Mouse (Mus musculus) limb, embryonic 11.5 days (tissue): ENCODE data around the gene Asic2. TPM values are rescaled to one million over a fixed set of nuclear protein-coding genes. Genes with fewer than 3 reads are reported as not detected.

Source experiments
- ATAC-seq: fragments of 200-750 bp; cut with Nextera tagmentation; 2 replicates; pipeline ENCODE4 v1.8.0; 2017; ENCODE audit warnings: low read depth; ENCODE audit not compliant: insufficient number of reproducible peaks, low FRiP score, low TSS enrichment
- DNase-seq: peaks from one replicate; pipeline ENCODE4 v3.0.0-alpha.2; 2015; ENCODE audit warnings: low spot score
- H3K27ac ChIP-seq: fragments of 300-500 bp; sonication (generic); replicated peaks from 2 replicates; pipeline ENCODE4 v1.5.1; 2014; ENCODE audit warnings: low read depth, mild to moderate bottlenecking, low read length
- H3K27me3 ChIP-seq: fragments of 300-500 bp; sonication (generic); 2 replicates; pipeline ENCODE4 v1.6.1; 2014; ENCODE audit warnings: mild to moderate bottlenecking, low read length, mixed read lengths; ENCODE audit not compliant: control insufficient read depth, insufficient read depth
- H3K36me3 ChIP-seq: fragments of 300-500 bp; sonication (generic); 2 replicates; pipeline ENCODE4 v1.6.1; 2014; ENCODE audit warnings: mild to moderate bottlenecking, low read length, moderate library complexity, mixed read lengths; ENCODE audit not compliant: control insufficient read depth, insufficient read depth
- H3K4me1 ChIP-seq: fragments of 300-500 bp; sonication (generic); 2 replicates; pipeline ENCODE4 v1.6.1; 2014; ENCODE audit warnings: low read length, mixed read lengths; ENCODE audit not compliant: control insufficient read depth, insufficient read depth
- H3K4me2 ChIP-seq: fragments of 300-500 bp; sonication (generic); 2 replicates; pipeline ENCODE4 v1.6.1; 2014; ENCODE audit warnings: low read depth, mild to moderate bottlenecking, moderate library complexity; ENCODE audit not compliant: severe bottlenecking
- H3K4me3 ChIP-seq: fragments of 300-500 bp; sonication (generic); 2 replicates; pipeline ENCODE4 v1.5.1; 2014; ENCODE audit warnings: low read depth, low read length
- H3K9ac ChIP-seq: fragments of 300-500 bp; sonication (generic); 2 replicates; pipeline ENCODE4 v1.6.1; 2014; ENCODE audit warnings: mild to moderate bottlenecking, low read length
- H3K9me3 ChIP-seq: fragments of 300-500 bp; sonication (generic); 2 replicates; pipeline ENCODE4 v1.6.1; 2016; ENCODE audit warnings: low read length; ENCODE audit not compliant: control insufficient read depth
- WGBS: fragments of 180-500 bp; shearing (Covaris S2); extraction: QIAGEN DNeasy Blood & Tissue Kit; methylation state at CpG from one replicate; pipeline ENCODE4 v1.1.7; 2014; 5-methylcytosine and 5-hydroxymethylcytosine counted together
- polyA plus RNA-seq: library from polyadenylated mRNA; unstranded; fragments of >200 nt; fragmentation: Nextera tagmentation; extraction: Ambion mirVana; gene quantifications from 2 replicates; pipeline ENCODE4 v1.2.1, GENCODE M21; 2014

The Asic2 gene
- polyA plus RNA-seq, 1 experiment from 2014 or later: 0.27 TPM

- Histone ChIP-seq H3K36me3 (no peaks in the 10 kb centered on the region), H3K27ac (no peak overlapping the region), H3K27me3 (no peaks in the 10 kb centered on the region), H3K9ac (no peak overlapping the region), H3K4me1 (peaks cover 11% of the 10 kb centered on the region), H3K4me2 (no peak overlapping the region), H3K9me3 (no peaks in the 10 kb centered on the region), H3K4me3 (no peak overlapping the region)
- 93% methylated on average over 2 of the region's 2 CpGs for WGBS
- no peak for DNase-seq
- no peak for ATAC-seq
Observed at GRCm38 (mm10) chr11:81768305-81768704, 200.0 kb downstream of the Asic2 start.

DNA sequence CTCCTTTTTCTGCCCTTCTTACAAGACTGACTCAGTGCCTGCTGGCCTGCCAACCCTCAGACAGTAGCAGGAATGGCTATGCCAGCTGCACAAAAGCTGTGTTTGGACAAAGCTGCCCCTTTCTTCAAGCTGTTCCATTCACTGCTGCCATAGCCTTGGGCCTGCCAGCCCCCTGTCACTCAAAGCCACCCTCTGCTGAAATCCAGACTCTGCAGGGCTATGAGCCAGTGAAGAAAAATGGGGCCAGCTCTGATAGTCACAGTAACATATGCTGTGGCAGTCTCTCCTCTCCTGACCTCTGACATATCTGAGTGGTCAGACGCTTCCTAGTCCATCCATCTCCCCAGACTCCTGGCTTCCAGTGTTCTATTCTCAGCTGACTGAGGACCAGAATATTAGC lies 200.5 kb downstream of the Asic2 start:
- 58% methylated on average over 1 of the region's 1 CpGs for WGBS
- ATAC-seq: no peak

DNA sequence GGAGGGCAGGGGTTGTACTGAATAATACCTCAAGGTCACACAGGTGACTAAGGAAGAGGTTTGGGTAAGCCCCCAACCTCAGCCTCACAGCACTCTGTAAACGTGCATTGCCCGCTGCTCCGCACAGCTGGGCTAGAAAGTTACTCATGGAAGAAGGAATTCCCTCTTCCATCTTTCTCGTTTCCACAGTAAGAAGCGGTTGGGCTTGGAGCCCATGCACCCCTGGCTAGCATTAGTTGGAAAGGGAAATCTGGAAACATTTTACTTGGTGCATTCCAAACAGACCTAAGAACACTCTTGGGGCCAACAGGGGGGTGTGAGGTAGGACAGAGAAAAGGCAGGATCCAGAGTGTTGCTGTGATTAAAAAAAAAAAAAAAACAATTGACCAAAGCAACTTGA lies 203.0 kb downstream of the Asic2 start:
- no peak overlapping the region for H3K27ac ChIP-seq
- no peak for ATAC-seq
- 56% methylated on average over 5 of the region's 5 CpGs for WGBS

More for the DNA sequence above, 200.5 kb downstream of the Asic2 start:
- Histone ChIP-seq H3K9me3 (no peaks in the 10 kb centered on the region), H3K9ac (no peak overlapping the region), H3K27ac (no peak overlapping the region), H3K27me3 (no peaks in the 10 kb centered on the region), H3K4me2 (no peak overlapping the region), H3K4me1 (peaks cover 11% of the 10 kb centered on the region), H3K36me3 (no peaks in the 10 kb centered on the region), H3K4me3 (no peak overlapping the region)
- no peak for DNase-seq

DNA sequence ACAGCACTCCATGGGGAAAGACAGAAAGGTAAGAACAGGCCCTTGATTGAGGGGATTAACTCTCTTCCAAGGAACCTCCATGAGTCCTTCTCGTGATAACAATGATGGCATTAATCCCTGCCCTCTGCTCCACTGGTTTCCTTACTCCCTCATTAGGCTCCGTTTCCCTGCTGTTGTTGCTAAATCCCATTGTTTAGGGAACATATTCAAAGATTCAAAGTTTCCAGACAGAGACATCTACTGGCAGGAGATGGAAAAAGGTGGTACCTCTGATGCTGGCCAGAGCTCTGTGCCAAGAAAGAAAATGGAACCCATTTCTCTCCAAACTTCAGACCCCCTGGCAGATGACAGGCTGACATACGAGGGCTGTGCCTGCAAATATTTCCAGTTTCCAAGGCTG lies 203.5 kb downstream of the Asic2 start:
- Histone ChIP-seq H3K36me3 (no peaks in the 10 kb centered on the region), H3K27ac (no peak overlapping the region), H3K27me3 (no peaks in the 10 kb centered on the region), H3K9me3 (no peaks in the 10 kb centered on the region), H3K4me1 (no peaks in the 10 kb centered on the region), H3K4me2 (no peak overlapping the region), H3K4me3 (no peak overlapping the region), H3K9ac (no peak overlapping the region)
- WGBS: 35% methylated on average over 3 of the region's 3 CpGs
- DNase-seq (no peak), ATAC-seq (no peak)

More for the DNA sequence above, 203.0 kb downstream of the Asic2 start:
- DNase-seq: peak; percentile 25
- Histone ChIP-seq H3K4me3 (no peak overlapping the region), H3K9ac (no peak overlapping the region), H3K9me3 (no peaks in the 10 kb centered on the region), H3K27me3 (no peaks in the 10 kb centered on the region), H3K4me1 (no peaks in the 10 kb centered on the region), H3K4me2 (no peak overlapping the region), H3K36me3 (no peaks in the 10 kb centered on the region)

- Histone ChIP-seq H3K4me3 (no peak overlapping the region), H3K4me2 (no peak overlapping the region), H3K9me3 (no peaks in the 10 kb centered on the region), H3K36me3 (no peaks in the 10 kb centered on the region), H3K4me1 (no peaks in the 10 kb centered on the region), H3K27ac (no peak overlapping the region), H3K9ac (no peak overlapping the region), H3K27me3 (no peaks in the 10 kb centered on the region)
- ATAC-seq (no peak), DNase-seq (no peak)
- 80% methylated on average over 4 of the region's 4 CpGs for WGBS
Observed at GRCm38 (mm10) chr11:81757221-81757620, 211.0 kb downstream of the Asic2 start.

DNA sequence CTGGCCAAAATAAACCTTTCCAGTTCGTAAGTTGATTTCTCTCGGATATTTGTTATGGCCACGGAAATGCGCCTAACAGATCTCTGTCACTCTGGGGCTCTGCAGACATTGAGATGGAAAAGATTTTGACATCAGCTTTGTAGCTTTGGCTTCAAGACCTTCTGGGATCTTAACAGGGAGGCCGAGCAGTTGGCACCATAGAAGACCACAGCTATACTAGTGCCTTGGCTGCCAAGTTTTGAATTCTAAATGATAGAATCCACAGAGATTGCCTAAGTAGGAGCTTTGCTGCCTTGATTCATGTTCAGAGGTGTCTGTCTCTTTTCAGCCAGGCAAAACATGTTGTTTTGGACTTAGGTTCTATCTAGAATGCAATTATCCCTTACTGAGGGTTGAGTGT lies 217.4 kb downstream of the Asic2 start:
- no peak overlapping the region for H3K4me2 ChIP-seq
- H3K27ac ChIP-seq: no peak overlapping the region
- no peak for DNase-seq
- H3K27me3 ChIP-seq: no peaks in the 10 kb centered on the region
- H3K36me3 ChIP-seq: no peaks in the 10 kb centered on the region
- H3K4me1 ChIP-seq: no peaks in the 10 kb centered on the region
- no peak overlapping the region for H3K4me3 ChIP-seq
- H3K9ac ChIP-seq: no peak overlapping the region
- 89% methylated on average over 5 of the region's 5 CpGs for WGBS
- no peaks in the 10 kb centered on the region for H3K9me3 ChIP-seq
- no peak for ATAC-seq

DNA sequence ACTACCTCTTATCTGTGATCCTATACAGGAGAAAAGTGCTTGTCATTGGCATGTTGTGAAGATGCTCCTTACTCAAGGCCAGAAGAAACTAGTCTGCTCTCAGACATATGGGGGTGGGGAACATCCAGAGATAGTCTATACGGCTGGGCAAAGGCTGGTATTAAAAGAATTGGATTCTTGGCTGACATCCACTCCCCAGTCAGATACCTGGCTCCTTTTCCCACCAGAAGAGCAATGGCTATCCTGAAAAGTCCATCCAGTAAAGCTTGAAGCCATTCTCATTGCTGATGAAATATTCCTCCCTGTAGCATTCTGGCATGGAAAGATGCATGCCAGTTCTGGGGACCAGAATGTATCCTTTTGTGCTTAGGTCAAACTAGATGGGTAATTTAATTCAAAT lies 218.2 kb downstream of the Asic2 start:
- Histone ChIP-seq H3K9ac (no peak overlapping the region), H3K27ac (no peak overlapping the region), H3K36me3 (no peaks in the 10 kb centered on the region), H3K9me3 (no peaks in the 10 kb centered on the region), H3K4me3 (no peak overlapping the region), H3K4me1 (no peaks in the 10 kb centered on the region), H3K27me3 (no peaks in the 10 kb centered on the region), H3K4me2 (no peak overlapping the region)
- no peak for ATAC-seq
- DNase-seq: no peak
- 90% methylated on average over 1 of the region's 1 CpGs for WGBS

DNA sequence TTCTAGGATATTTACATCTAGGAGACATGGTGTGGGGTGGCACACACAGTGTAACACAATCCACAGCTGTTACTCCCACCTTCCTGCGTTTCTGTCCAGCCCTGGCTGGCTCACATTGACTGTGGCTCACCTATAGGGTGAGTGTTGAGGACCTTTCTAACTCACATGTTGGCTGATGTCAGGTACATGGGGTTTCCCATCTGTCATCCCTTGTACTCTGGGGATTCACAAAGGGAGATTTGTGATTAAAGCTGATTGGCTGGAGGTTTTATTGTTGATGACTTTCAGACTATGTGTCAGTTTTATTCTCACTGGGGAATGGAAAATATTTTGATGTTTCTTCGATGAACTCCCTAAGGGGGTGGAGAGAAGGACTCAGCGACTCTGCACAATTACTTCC lies 229.3 kb downstream of the Asic2 start:
- Histone ChIP-seq H3K4me2 (no peak overlapping the region), H3K36me3 (no peaks in the 10 kb centered on the region), H3K9ac (no peak overlapping the region), H3K27ac (no peak overlapping the region), H3K4me1 (no peaks in the 10 kb centered on the region), H3K9me3 (no peaks in the 10 kb centered on the region), H3K27me3 (no peaks in the 10 kb centered on the region), H3K4me3 (no peak overlapping the region)
- no peak for DNase-seq
- no peak for ATAC-seq
- 69% methylated on average over 3 of the region's 3 CpGs for WGBS

DNA sequence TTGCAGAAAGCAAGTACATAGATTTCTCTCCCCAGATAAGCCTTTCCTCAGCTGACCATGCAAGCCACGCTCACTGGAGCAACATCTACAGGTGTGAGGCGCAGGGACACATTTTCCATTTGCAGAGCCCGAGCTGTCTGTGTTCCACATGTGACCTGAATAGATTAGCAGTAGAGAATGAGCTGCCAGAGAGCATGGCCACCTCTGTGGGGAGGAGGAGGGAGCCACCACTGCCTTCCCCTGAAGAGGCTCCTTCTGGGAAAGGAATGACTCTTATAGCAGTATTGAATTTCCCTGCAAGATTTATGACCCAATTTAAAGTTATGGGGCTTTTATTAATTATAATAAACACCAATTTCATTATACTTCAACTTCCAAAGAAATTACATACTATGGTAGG lies 230.5 kb downstream of the Asic2 start:
- Histone ChIP-seq H3K9ac (no peak overlapping the region), H3K27ac (no peak overlapping the region), H3K36me3 (no peaks in the 10 kb centered on the region), H3K4me2 (no peak overlapping the region), H3K27me3 (no peaks in the 10 kb centered on the region), H3K9me3 (no peaks in the 10 kb centered on the region), H3K4me3 (no peak overlapping the region), H3K4me1 (no peaks in the 10 kb centered on the region)
- 66% methylated on average over 3 of the region's 3 CpGs for WGBS
- no peak for ATAC-seq
- DNase-seq: no peak
